Mouse (Mus musculus) stomach, postnatal 0 days (tissue): Measurements from ENCODE around the gene Drc1. TPM values are rescaled to one million over a fixed set of nuclear protein-coding genes. Genes with fewer than 3 reads are reported as not detected.
A peak's percentile ranks its signal among the peaks of the same experiment; 100 is the strongest.

ENCODE experiments used
- ATAC-seq: fragments of 200-750 bp; cut with Nextera tagmentation; 2 replicates; pipeline ENCODE4 v1.8.0; 2017; ENCODE audit not compliant: low FRiP score, low TSS enrichment
- DNase-seq: peaks from one replicate; pipeline ENCODE4 v3.0.0-alpha.2; 2016; ENCODE audit warnings: low spot score
- H3K27ac ChIP-seq: fragments of 300-500 bp; sonication (generic); replicated peaks from 2 replicates; pipeline ENCODE4 v1.5.1; 2014; ENCODE audit warnings: mild to moderate bottlenecking, control low read depth
- H3K27me3 ChIP-seq: fragments of 300-500 bp; sonication (generic); 2 replicates; pipeline ENCODE4 v1.6.1; 2014; ENCODE audit warnings: low read length; ENCODE audit not compliant: control insufficient read depth, insufficient read depth
- H3K36me3 ChIP-seq: fragments of 300-500 bp; sonication (generic); 2 replicates; pipeline ENCODE4 v1.6.1; 2014; ENCODE audit warnings: low read length, mixed read lengths; ENCODE audit not compliant: control insufficient read depth, insufficient read depth
- H3K4me1 ChIP-seq: fragments of 300-500 bp; sonication (generic); replicated peaks from 2 replicates; pipeline ENCODE4 v1.6.1; 2014; ENCODE audit warnings: antibody characterized with exemption; ENCODE audit not compliant: control insufficient read depth, insufficient read depth
- H3K4me2 ChIP-seq: fragments of 300-500 bp; sonication (generic); replicated peaks from 2 replicates; pipeline ENCODE4 v1.6.1; 2014; ENCODE audit warnings: low read depth, mild to moderate bottlenecking, control low read depth, moderate library complexity
- H3K4me3 ChIP-seq: fragments of 300-500 bp; sonication (generic); 2 replicates; pipeline ENCODE4 v1.5.1; 2014; ENCODE audit warnings: low read depth, low read length, control low read depth
- H3K9ac ChIP-seq: fragments of 300-500 bp; sonication (generic); 2 replicates; pipeline ENCODE4 v1.6.1; 2014; ENCODE audit warnings: mild to moderate bottlenecking, low read length, control low read depth, mixed read lengths
- H3K9me3 ChIP-seq: fragments of 300-500 bp; sonication (generic); 2 replicates; pipeline ENCODE4 v1.6.1; 2016; ENCODE audit warnings: low read length; ENCODE audit not compliant: control insufficient read depth
- CTCF ChIP-seq: IDR thresholded peaks from 2 replicates; pipeline ENCODE4 v1.5.1; 2016; ENCODE audit warnings: antibody characterized with exemption, low read depth, mild to moderate bottlenecking, moderate library complexity
- EP300 ChIP-seq: optimal IDR thresholded peaks from 2 replicates; pipeline ENCODE3; 2016; ENCODE audit warnings: antibody characterized with exemption
- WGBS: fragments of 180-500 bp; shearing (Covaris S2); extraction: QIAGEN DNeasy Blood & Tissue Kit; methylation state at CpG from one replicate; pipeline ENCODE4 v1.1.7; 2014; 5-methylcytosine and 5-hydroxymethylcytosine counted together
- polyA plus RNA-seq: library from polyadenylated mRNA; unstranded; fragments of >200 nt; fragmentation: Nextera tagmentation; extraction: Ambion mirVana; gene quantifications from 2 replicates; pipeline ENCODE4 v1.2.1, GENCODE M21; 2015

Gene Drc1
- polyA plus RNA-seq, 1 experiment from 2014 or later = 1.7 TPM

DNA sequence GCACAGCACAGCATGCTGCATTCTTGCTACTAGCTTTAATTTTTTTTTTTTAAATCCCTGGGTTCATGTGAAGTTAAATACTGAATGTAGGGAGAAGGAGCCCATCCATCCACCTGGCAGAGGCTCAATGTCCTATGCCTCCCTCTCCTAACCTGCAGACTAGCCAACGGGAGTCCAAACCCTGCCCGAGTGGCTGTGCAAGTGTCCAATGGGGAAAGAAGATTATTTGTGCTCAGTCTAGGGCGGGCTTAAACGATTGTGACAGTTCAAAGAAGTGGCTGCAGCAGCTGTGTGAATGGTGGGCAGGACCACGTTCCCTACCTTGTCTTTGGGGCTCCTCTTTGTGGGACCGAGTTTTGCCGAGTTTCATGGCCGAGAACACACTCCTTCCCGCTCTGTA is 125.7 kb downstream of the Drc1 start:
- H3K9me3 ChIP-seq = no peaks in the 10 kb centered on the region
- no peaks in the 10 kb centered on the region for H3K27me3 ChIP-seq
- H3K36me3 ChIP-seq = no peaks in the 10 kb centered on the region
- H3K4me1 ChIP-seq = no peaks in the 10 kb centered on the region
- H3K9ac ChIP-seq = no peak overlapping the region
- ATAC-seq (no peak), DNase-seq (no peak)
- H3K27ac ChIP-seq = no peak overlapping the region
- 19% methylated on average over 9 of the region's 9 CpGs for WGBS
- TF ChIP-seq EP300 (no peak), CTCF (no peak)
- no peak overlapping the region for H3K4me2 ChIP-seq
- no peak overlapping the region for H3K4me3 ChIP-seq

DNA sequence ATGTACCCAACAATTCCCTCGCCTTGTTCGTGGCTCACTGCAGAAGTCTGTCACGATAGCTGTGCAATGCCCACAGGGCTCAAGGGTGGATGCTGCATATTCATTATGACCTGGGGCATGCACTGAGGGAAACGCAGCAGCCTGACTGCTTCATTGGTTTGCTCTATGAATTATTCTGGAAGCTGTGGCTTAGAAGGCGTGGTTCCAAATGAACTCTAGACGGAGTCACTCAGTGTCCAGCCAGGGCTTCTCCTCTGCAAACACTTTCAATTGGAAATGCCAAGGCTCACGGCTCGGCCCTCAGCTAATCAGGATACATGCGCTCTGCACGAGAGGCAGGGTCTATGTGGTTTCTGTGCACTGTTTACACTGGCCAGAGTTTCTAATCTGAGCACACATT is 130.3 kb downstream of the Drc1 start:
- no peaks in the 10 kb centered on the region for H3K36me3 ChIP-seq
- no peaks in the 10 kb centered on the region for H3K9me3 ChIP-seq
- no peak for TF ChIP-seq CTCF
- no peak for TF ChIP-seq EP300
- ATAC-seq (0 out of 2 replicates have a peak, but pooled peaks have one; percentile 45), DNase-seq (peak; percentile 25)
- no peak overlapping the region for H3K4me3 ChIP-seq
- WGBS = 46% methylated on average over 10 of the region's 10 CpGs
- H3K4me2 ChIP-seq = no peak overlapping the region
- no peaks in the 10 kb centered on the region for H3K27me3 ChIP-seq
- no peak overlapping the region for H3K9ac ChIP-seq
- no peaks in the 10 kb centered on the region for H3K4me1 ChIP-seq
- H3K27ac ChIP-seq = no peak overlapping the region

DNA sequence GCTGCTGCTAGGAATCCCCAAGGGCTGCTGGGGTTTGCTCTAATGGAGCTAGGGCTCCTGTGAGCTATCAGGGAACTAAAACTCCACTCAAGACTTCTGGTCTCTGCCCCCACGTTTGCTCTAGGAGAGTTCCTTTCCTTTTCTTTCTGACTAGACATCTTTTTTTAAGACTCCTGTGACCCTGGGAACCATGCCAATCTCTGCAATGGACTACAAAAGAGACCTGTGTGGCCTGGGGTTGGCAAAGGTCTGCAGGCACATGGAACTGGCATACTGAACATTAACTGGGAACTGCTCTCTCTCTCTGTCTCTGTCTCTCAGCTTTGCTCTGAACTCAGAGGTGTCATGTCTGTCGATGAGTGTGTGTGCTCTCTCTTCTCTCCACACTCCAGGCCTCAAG is 134.2 kb downstream of the Drc1 start:
- Histone ChIP-seq H3K27me3 (no peaks in the 10 kb centered on the region), H3K36me3 (no peaks in the 10 kb centered on the region), H3K4me3 (no peak overlapping the region), H3K27ac (no peak overlapping the region), H3K9ac (no peak overlapping the region), H3K4me2 (no peak overlapping the region), H3K9me3 (no peaks in the 10 kb centered on the region), H3K4me1 (no peaks in the 10 kb centered on the region)
- TF ChIP-seq CTCF = no peak
- TF ChIP-seq EP300 = no peak
- DNase-seq (no peak), ATAC-seq (no peak)
- 60% methylated on average over 2 of the region's 2 CpGs for WGBS

GRCm38 (mm10) chr5:30415876-30416275 is 134.7 kb downstream of the Drc1 start:
- Histone ChIP-seq H3K9ac (no peak overlapping the region), H3K4me3 (no peak overlapping the region), H3K9me3 (no peaks in the 10 kb centered on the region), H3K27me3 (no peaks in the 10 kb centered on the region), H3K4me1 (no peaks in the 10 kb centered on the region), H3K27ac (no peak overlapping the region), H3K4me2 (no peak overlapping the region), H3K36me3 (no peaks in the 10 kb centered on the region)
- TF ChIP-seq EP300 = no peak
- TF ChIP-seq CTCF = peak; percentile 13; the same call in 1 of the 2 replicates
- no peak for DNase-seq
- 75% methylated on average over 4 of the region's 4 CpGs for whole genome bisulfite sequencing
- ATAC-seq = no peak

Other genes with a start within 250 kb of the Drc1 start
- gene Tyms, start 207.8 kb upstream of the Drc1 start, polyA plus RNA-seq = 82.1 and 84.8 TPM in 2 replicates
- 0.10 and 0.12 TPM in 2 replicates for gene Garem2, start 176.2 kb upstream of the Drc1 start, polyA plus RNA-seq
- not detected in 2 replicates for gene 3110082J24Rik, start 175.3 kb upstream of the Drc1 start, polyA plus RNA-seq
- gene Hadha, start 126.2 kb upstream of the Drc1 start, polyA plus RNA-seq = 201 and 213 TPM in 2 replicates
- 323 and 350 TPM in 2 replicates for gene Hadhb, start 126.1 kb upstream of the Drc1 start, polyA plus RNA-seq
- 0.12 and 0.24 TPM in 2 replicates for gene Adgrf3, start 75.7 kb upstream of the Drc1 start, polyA plus RNA-seq
- gene Selenoi, start 48.8 kb upstream of the Drc1 start, polyA plus RNA-seq = 25.5 and 26.7 TPM in 2 replicates
- 0.02 TPM in 2 replicates for gene Otof, start 180.5 kb downstream of the Drc1 start, polyA plus RNA-seq
- gene 1700001C02Rik, start 184.7 kb downstream of the Drc1 start, polyA plus RNA-seq = not detected in 2 replicates